Mouse (Mus musculus) embryonic fibroblast, embryonic 13.5 days (primary cell): ENCODE data around the gene 3110082I17Rik.

Experiments used
- CTCF ChIP-seq: IDR thresholded peaks from 2 replicates; pipeline ENCODE4 v1.5.1; 2011; ENCODE audit warnings: mild to moderate bottlenecking, control low read depth, low read length, moderate library complexity, borderline replicate concordance; ENCODE audit not compliant: insufficient read depth
- POLR2A ChIP-seq: IDR thresholded peaks from 2 replicates; pipeline ENCODE4 v1.6.1; 2011; ENCODE audit warnings: low read depth, mild to moderate bottlenecking, control low read depth, low read length, moderate library complexity

- TF ChIP-seq CTCF (no peak), POLR2A (no peak)
Measured at GRCm38 (mm10) chr5:139407121-139407885, 53.0 kb downstream of the 3110082I17Rik start.
